Mouse (Mus musculus) forebrain, embryonic 10.5 days (tissue): ENCODE measurements around the gene Csrnp3. TPM values are rescaled to one million over a fixed set of nuclear protein-coding genes. Genes with fewer than 3 reads are reported as not detected.
A peak's percentile ranks its signal among the peaks of the same experiment; 100 is the strongest.

Source experiments
- DNase-seq: peaks from one replicate; pipeline ENCODE4 v3.0.0-alpha.2; 2017; ENCODE audit warnings: low spot score; ENCODE audit errors: extremely low spot score
- H3K27ac ChIP-seq: fragments of 300-500 bp; sonication (generic); 2 replicates; pipeline ENCODE4 v1.5.1; 2016; ENCODE audit warnings: mild to moderate bottlenecking
- H3K27me3 ChIP-seq: fragments of 300-500 bp; sonication (generic); 2 replicates; pipeline ENCODE4 v1.6.1; 2016; ENCODE audit warnings: mild to moderate bottlenecking; ENCODE audit not compliant: poor library complexity, severe bottlenecking
- H3K36me3 ChIP-seq: fragments of 300-500 bp; sonication (generic); replicated peaks from 2 replicates; pipeline ENCODE4 v1.6.1; 2016; ENCODE audit warnings: mild to moderate bottlenecking, moderate library complexity
- H3K4me1 ChIP-seq: fragments of 300-500 bp; sonication (generic); 2 replicates; pipeline ENCODE4 v1.6.1; 2016
- H3K4me3 ChIP-seq: fragments of 300-500 bp; sonication (generic); 2 replicates; pipeline ENCODE4 v1.5.1; 2016; ENCODE audit warnings: mild to moderate bottlenecking, moderate library complexity
- H3K9me3 ChIP-seq: fragments of 300-500 bp; sonication (generic); 2 replicates; pipeline ENCODE4 v1.6.1; 2016; ENCODE audit warnings: mild to moderate bottlenecking, moderate library complexity
- WGBS: fragments of 180-500 bp; shearing (Covaris S2); methylation state at CpG from one replicate; pipeline ENCODE4 v1.1.7; 2016; 5-methylcytosine and 5-hydroxymethylcytosine counted together
- polyA plus RNA-seq: library from polyadenylated mRNA; unstranded; fragments of >200 nt; fragmentation: Nextera tagmentation; extraction: Ambion mirVana; gene quantifications from 2 replicates; pipeline ENCODE4 v1.2.1, GENCODE M21; 2016

Csrnp3 gene
- polyA plus RNA-seq, 1 experiment from 2014 or later = 6.6 TPM

DNA sequence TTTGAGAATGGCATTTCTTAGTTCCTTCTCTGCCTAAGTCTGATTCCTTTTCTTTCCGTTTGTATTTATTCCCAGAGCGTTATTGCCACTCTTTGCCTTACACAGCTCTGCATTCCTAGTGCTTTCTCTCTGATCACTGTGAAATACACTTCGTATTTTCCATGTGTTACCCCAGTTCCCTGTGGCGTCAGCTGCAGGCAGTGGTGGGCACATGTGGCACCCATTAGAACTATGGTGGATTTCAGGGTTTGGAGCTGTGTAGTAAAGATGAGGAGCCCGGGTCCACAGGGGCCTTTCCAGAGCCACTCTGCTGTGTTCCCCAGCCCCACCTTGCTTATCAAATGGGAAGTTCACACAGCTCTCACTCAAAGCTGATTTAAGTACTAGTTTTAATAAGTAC is 129.8 kb downstream of the Csrnp3 start:
- 80% methylated on average over 5 of the region's 5 CpGs for WGBS
- Histone ChIP-seq H3K9me3 (no peaks in the 10 kb centered on the region), H3K4me3 (no peak overlapping the region), H3K36me3 (peaks cover 12% of the 10 kb centered on the region), H3K4me1 (peaks cover 22% of the 10 kb centered on the region), H3K27me3 (no peaks in the 10 kb centered on the region), H3K27ac (no peak overlapping the region)
- DNase-seq = no peak

DNA sequence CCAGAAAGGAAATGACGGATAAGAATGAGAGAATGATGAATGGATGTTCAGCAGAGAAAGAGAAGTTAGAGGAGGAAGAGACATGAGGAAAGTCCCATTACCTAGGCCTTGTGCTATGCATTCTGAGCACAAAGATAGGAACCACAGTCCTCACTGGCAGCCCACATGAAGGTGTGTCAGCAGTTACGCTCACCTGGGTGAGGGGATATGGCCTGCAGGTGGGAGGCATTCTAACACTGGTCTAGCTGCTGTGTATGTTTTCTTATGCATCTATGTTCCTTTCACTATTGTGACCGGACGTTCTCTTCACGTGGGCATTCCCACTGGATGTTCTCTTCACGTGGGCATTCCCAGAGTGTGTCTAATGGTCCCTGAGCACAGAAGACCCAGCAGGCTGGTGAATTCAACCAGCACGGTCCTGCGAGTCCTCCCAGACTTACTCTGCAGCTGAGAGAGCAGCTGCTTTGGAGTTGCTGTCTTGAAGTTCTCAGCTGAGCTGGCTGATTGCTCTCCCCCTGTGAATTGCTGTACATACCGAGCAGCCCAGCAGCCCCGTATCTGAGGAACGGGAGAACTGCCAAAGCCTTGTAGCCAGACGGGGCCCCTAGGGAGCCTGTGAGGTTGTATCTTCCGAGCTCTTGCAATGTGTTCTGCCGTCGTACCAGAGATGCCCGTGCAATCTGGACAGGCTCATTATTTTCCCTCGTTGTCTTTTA is 133.9 kb downstream of the Csrnp3 start:
- no peak for DNase-seq
- H3K4me1 ChIP-seq = peaks cover 28% of the 10 kb centered on the region
- peak overlapping the region; percentile 31; the same call in 1 of the 2 replicates for H3K27ac ChIP-seq
- no peaks in the 10 kb centered on the region for H3K36me3 ChIP-seq
- H3K4me3 ChIP-seq = no peak overlapping the region
- H3K9me3 ChIP-seq = no peaks in the 10 kb centered on the region
- no peaks in the 10 kb centered on the region for H3K27me3 ChIP-seq
- 82% methylated on average over 17 of the region's 17 CpGs for WGBS

DNA sequence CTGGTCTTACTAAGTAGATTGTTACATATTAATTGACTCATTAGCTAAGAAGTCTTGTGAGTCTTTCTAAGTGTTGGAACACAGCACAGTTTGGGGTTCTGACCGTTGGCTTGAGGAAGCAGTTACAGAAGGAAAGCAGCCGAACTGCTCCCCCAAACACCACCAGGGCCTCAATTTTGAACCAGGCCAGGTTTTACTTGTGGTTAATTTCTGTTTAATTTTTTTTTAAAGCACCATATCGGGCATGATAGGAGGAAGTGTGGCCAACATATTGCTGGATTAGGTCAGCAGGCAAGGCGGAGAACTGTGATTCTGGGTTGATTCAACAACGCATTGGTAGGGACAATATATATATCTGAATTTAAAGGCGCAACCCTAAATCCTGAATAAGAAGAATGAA is 135.9 kb downstream of the Csrnp3 start:
- Histone ChIP-seq H3K9me3 (no peaks in the 10 kb centered on the region), H3K27ac (no peak overlapping the region), H3K27me3 (no peaks in the 10 kb centered on the region), H3K4me3 (no peak overlapping the region), H3K36me3 (no peaks in the 10 kb centered on the region), H3K4me1 (peaks cover 21% of the 10 kb centered on the region)
- DNase-seq = no peak
- 94% methylated on average over 6 of the region's 6 CpGs for WGBS

DNA sequence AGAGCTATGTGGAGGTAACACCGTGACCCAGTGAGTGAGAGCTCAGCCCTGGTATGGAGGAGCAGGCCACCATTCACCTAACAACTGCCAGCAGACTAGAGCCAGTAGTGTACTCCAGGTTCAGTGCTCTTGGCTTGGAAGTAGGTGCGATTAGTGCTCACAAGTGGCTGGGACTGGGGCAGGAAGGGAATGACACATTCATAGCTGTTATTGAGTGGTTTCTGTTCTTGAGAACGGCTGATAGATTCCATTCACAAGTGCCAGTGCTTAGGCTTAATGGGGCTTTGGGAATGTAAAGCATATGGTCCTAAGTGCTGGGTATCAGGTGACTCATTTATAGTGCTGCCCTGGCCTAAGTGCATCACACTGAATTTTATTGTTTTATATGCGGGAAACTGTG is 136.4 kb downstream of the Csrnp3 start:
- Histone ChIP-seq H3K27ac (no peak overlapping the region), H3K4me3 (no peak overlapping the region), H3K36me3 (no peaks in the 10 kb centered on the region), H3K4me1 (peaks cover 21% of the 10 kb centered on the region), H3K27me3 (no peaks in the 10 kb centered on the region), H3K9me3 (no peaks in the 10 kb centered on the region)
- WGBS = 74% methylated on average over 4 of the region's 4 CpGs
- no peak for DNase-seq

DNA sequence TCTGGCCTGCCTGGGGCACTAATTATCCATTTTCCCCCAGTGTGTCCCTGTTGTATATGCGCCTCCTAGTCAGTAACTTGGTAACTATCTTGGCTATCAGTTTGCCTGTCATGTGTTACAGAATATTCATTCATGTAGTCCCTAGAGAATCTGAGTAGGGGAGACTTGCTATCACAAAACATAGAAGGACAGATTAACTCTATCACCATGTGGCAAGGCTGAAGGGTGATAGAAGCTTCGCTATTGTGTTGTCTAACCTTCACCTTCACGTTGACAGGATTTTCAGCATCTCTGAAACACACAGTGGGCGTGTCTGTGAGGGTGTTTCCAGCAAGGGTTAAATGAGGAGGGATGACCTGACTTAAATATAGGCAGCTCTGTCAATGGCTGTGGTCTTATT is 140.1 kb downstream of the Csrnp3 start:
- no peak overlapping the region for H3K27ac ChIP-seq
- no peak overlapping the region for H3K4me3 ChIP-seq
- H3K9me3 ChIP-seq = no peaks in the 10 kb centered on the region
- H3K4me1 ChIP-seq = peaks cover 17% of the 10 kb centered on the region
- WGBS = 90% methylated on average over 4 of the region's 4 CpGs
- no peaks in the 10 kb centered on the region for H3K36me3 ChIP-seq
- H3K27me3 ChIP-seq = no peaks in the 10 kb centered on the region
- DNase-seq = no peak

DNA sequence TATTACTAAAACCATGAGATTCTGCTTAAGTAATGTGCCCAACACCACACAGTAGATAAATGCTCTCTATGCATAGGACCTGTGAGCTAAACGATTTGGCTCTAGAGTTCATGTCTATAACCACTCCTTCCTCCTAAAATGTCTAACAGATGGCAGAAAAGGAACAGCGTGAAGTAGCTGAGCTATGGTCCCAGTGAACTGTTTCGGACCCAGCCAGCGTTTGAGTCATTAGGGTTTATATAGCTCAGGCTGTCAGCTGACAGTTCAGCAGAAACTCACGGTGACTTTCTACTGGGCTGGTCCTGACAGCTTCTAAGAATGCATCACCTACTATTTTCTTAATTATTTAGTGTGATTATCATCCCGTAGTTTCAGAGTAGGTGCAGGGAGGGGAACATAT is 141.5 kb downstream of the Csrnp3 start:
- Histone ChIP-seq H3K27ac (no peak overlapping the region), H3K4me3 (no peak overlapping the region), H3K27me3 (no peaks in the 10 kb centered on the region), H3K4me1 (peaks cover 23% of the 10 kb centered on the region), H3K9me3 (no peaks in the 10 kb centered on the region), H3K36me3 (no peaks in the 10 kb centered on the region)
- DNase-seq = no peak
- WGBS = 83% methylated on average over 6 of the region's 6 CpGs

DNA sequence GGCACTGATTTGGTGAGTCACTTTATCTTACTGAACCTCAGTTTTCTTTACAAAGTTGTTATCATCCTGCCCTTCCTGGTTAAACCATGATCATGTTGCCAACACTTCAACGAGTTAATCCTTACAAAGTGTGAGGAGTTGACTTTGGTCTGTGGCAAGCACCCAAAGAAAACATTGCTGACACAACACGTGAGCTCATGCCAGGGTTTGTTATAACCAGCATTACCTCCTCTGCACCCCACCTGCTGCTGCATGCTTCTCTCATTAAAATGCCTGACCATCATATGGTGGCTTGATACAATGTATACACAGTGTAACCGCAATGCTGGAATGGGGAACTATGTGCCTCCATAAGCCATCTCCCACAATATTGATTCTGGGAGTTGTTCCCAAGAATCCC is 142.0 kb downstream of the Csrnp3 start:
- 91% methylated on average over 3 of the region's 3 CpGs for WGBS
- H3K4me3 ChIP-seq = no peak overlapping the region
- no peaks in the 10 kb centered on the region for H3K27me3 ChIP-seq
- no peak overlapping the region for H3K27ac ChIP-seq
- no peaks in the 10 kb centered on the region for H3K36me3 ChIP-seq
- no peaks in the 10 kb centered on the region for H3K9me3 ChIP-seq
- no peak for DNase-seq
- peaks cover 26% of the 10 kb centered on the region for H3K4me1 ChIP-seq

DNA sequence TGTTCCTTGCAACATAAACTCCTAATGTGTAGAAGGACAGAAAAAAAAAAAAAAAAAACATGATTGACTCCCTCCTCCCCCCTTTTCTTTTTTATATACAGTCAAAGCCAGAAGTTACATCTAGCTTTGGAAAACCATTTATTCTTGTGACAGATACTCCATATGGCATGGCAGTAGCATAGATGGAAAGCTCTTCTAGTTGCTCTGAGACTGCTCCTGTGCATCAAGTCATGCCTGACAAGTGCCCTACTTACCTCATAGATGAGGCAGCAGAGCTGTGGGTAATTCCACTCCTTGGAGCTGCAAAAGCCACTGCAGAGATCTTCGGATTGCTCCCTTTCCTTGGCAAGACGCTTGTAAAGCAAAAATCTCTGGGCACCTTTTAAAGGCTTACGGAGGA is 143.2 kb downstream of the Csrnp3 start:
- Histone ChIP-seq H3K36me3 (no peaks in the 10 kb centered on the region), H3K27ac (no peak overlapping the region), H3K4me1 (peaks cover 38% of the 10 kb centered on the region), H3K9me3 (no peaks in the 10 kb centered on the region), H3K27me3 (no peaks in the 10 kb centered on the region), H3K4me3 (no peak overlapping the region)
- 88% methylated on average over 3 of the region's 3 CpGs for WGBS
- DNase-seq = no peak

DNA sequence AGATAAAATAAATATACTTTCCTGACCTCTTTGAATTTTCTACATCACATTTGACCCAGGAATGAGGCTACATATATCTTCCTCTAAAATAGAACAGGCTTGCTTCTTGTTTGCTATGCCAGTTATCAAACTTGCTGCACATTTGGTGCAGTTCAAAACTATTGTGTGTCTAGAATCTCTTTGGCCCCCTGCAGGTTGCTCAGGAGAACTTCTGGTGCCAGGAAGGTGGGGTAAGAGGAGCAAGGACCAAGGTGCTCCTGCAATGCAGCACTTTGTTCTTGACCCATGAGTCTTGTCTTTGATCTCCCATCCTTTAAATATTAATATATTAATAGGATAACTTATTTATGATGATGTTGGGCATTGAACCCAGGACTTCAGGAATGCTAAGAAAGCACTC is 144.5 kb downstream of the Csrnp3 start:
- Histone ChIP-seq H3K27me3 (no peaks in the 10 kb centered on the region), H3K27ac (no peak overlapping the region), H3K9me3 (no peaks in the 10 kb centered on the region), H3K36me3 (no peaks in the 10 kb centered on the region), H3K4me1 (peaks cover 48% of the 10 kb centered on the region), H3K4me3 (no peak overlapping the region)
- DNase-seq = no peak

DNA sequence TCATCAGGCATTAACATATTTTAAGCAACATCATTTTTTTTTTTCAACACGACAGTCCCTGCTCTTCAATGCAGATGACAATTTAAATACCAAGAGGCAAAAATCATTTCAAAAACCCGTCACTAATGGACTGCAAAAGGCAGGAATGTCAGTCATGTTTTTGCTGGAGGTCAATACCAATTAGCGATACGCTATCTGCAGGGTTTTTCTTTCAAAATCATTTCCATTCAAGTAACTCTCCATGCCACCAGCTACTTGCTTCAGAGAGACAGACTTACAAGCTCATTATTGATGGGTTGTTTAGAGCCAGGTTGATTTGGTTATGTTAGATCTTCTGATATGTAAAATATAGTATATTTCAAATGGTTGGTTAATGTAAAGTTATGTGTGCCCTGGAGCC is 145.2 kb downstream of the Csrnp3 start:
- peaks cover 55% of the 10 kb centered on the region for H3K4me1 ChIP-seq
- DNase-seq = no peak

DNA sequence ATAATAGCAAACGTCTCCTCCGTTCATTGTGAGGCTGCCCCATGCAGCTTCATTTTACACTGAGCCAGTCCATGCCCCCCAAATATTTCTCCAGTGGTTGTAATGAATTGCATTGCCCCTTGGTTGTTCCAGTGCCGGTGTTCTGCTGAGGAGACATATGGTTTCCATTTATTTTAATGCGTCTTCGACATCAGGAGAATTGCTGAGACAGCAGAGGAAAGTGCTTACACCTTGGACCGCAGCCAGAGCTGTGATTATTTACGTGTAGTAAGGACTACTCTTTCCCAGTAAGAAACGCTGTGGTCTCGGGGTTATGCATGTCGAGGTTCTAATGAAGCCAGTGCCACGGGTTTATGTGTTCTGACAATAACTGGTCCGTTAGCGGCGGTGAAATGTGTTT is 147.8 kb downstream of the Csrnp3 start:
- Histone ChIP-seq H3K27ac (0 out of 2 replicates have a peak overlapping the region, but pooled peaks have one; percentile 20), H3K4me1 (peaks cover 59% of the 10 kb centered on the region), H3K27me3 (no peaks in the 10 kb centered on the region), H3K4me3 (no peak overlapping the region), H3K9me3 (no peaks in the 10 kb centered on the region), H3K36me3 (no peaks in the 10 kb centered on the region)
- no peak for DNase-seq
- WGBS = 74% methylated on average over 14 of the region's 14 CpGs

More for the DNA sequence above, 145.2 kb downstream of the Csrnp3 start:
- 59% methylated on average over 4 of the region's 4 CpGs for WGBS
- Histone ChIP-seq H3K36me3 (no peaks in the 10 kb centered on the region), H3K9me3 (no peaks in the 10 kb centered on the region), H3K27me3 (no peaks in the 10 kb centered on the region), H3K4me3 (no peak overlapping the region), H3K27ac (no peak overlapping the region)

DNA sequence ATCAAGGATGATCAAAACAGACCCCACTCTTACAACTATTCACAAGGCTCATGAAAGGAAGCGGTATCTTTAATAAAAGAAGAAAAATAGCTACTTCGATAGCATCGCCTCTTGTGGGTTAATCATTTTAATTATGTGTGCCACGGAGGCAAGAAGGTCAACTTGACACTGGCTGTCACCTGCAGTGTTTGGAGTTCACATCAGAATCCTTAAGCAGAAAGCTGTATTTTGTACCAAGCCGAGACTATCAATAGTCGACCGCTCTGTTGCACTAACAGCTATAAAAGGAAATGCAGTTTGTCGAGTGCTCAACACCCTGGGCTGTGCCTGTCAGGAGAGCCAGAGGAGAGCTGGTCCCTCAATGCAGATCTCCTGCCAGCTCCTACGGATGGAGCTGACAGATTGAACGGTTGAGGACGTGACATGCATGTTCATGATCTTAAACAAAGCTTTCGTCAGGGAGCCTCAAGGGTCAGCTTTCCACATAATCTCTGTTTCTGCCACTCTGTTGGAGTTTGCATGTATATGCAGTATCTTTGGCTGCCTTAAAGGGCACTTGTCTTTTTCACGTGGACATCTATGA is 149.4 kb downstream of the Csrnp3 start:
- 72% methylated on average over 13 of the region's 13 CpGs for WGBS
- H3K4me1 ChIP-seq = peaks cover 54% of the 10 kb centered on the region
- H3K36me3 ChIP-seq = no peaks in the 10 kb centered on the region
- H3K9me3 ChIP-seq = no peaks in the 10 kb centered on the region
- peak overlapping the region; percentile 8; the same call in 1 of the 2 replicates for H3K27ac ChIP-seq
- H3K27me3 ChIP-seq = no peaks in the 10 kb centered on the region
- H3K4me3 ChIP-seq = no peak overlapping the region
- no peak for DNase-seq

DNA sequence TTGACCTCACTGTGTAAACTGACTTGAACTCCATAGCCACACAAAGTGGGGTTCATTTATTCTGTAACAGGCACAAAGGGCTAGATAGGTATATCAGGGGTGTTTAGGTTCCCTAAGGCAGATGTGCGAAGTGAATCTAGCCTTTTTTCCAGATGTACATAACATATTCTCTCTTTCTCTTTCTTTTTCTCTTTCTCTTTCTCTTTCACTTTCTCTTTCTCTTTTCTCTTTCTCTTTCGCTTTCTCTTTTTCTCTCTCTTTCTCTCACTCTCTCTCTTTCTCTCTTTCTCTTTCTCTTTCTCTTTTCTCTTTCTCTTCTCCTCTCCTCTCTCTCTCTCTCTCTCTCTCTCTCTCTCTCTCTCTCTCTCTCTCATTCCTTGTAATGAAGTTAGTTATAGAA is 153.2 kb downstream of the Csrnp3 start:
- Histone ChIP-seq H3K36me3 (no peaks in the 10 kb centered on the region), H3K4me1 (peaks cover 21% of the 10 kb centered on the region), H3K27ac (no peak overlapping the region), H3K27me3 (no peaks in the 10 kb centered on the region), H3K4me3 (no peak overlapping the region), H3K9me3 (no peaks in the 10 kb centered on the region)
- WGBS = 87% methylated on average over 2 of the region's 2 CpGs
- no peak for DNase-seq
